Mouse (Mus musculus) cerebellum, adult 2 months (tissue): ENCODE results near the gene Dctn2.

ENCODE experiments used
- CTCF ChIP-seq: fragments of 200-500 bp; IDR thresholded peaks from 2 replicates; pipeline ENCODE4 v1.5.1; 2011; ENCODE audit warnings: low read depth, mild to moderate bottlenecking, control low read depth, low read length, moderate library complexity, borderline replicate concordance; ENCODE audit not compliant: insufficient read depth
- POLR2A ChIP-seq: fragments of 200-500 bp; IDR thresholded peaks from 2 replicates; pipeline ENCODE4 v1.6.1; 2011; ENCODE audit warnings: low read length, control low read depth, borderline replicate concordance; ENCODE audit not compliant: insufficient read depth

GRCm38 (mm10) chr10:127269036-127269435, 2.9 kb downstream of the Dctn2 start:
- TF ChIP-seq CTCF (no peak), POLR2A (no peak)
